Mouse (Mus musculus): ENCODE measurements at regions not wholly inside any gene's neighbourhood (a gene's known extent, or its start where the extent isn't known, plus 50 kb on each side); places are given as distances from the start of the nearest gene placed in this dataset.

DNA sequence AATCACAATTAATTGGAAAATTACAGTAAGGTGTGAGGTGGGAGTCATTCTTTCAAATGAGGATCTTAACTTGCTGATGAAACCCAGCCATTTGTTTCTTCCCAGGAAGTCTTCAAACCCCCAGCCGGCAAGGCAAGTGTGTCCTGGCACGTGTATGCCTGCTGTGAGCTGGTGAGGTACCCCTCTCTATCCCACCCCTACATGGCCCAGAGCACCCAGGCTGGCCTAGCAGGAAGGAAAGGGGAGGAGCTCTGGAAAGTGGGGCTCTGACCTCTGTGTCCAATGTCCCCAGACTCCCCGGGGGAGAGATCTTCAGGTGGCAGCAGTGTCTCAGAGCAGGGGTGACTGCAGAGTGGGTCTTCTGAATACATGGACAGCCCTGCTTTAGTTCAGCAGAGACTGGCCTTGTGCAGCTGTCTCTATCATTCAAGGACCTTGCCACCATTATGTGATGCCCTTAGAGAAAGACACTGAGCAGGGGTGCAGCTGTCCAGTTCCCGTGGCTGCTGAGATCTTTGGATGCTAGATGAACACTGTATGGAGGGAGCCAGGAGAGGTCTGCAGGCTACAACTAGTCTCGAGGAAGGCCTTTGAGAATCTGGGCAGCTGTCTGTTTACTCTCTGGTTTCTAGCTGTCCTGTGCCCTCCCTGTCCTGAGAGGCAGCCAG is 306.8 kb upstream of the Mki67 start:
- ATAC-seq (replicated peaks; ENCODE audit: insufficient number of reproducible peaks, low FRiP score, low TSS enrichment, poor library complexity, severe bottlenecking): no peak

DNA sequence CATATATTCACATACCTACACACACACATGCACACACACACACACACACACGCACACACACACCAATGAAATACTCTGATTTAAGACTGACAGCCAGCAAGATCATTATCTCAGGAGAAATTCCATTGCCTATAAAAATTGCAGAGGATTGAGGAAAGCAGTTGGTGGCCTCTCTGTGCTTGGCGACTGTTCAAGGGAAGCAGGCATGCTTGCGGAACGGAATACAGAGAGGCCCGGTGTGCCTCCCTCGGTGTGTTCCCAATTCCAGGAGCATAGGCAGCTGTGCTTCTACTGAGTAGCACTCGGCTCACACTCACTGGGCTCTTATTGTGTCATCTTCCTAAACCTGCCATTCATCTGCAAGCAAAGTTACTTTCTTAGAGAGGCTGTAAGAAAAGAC is 310.3 kb upstream of the Mki67 start:
- ATAC-seq (replicated peaks; ENCODE audit: insufficient number of reproducible peaks, low FRiP score, low TSS enrichment, poor library complexity, severe bottlenecking): no peak

DNA sequence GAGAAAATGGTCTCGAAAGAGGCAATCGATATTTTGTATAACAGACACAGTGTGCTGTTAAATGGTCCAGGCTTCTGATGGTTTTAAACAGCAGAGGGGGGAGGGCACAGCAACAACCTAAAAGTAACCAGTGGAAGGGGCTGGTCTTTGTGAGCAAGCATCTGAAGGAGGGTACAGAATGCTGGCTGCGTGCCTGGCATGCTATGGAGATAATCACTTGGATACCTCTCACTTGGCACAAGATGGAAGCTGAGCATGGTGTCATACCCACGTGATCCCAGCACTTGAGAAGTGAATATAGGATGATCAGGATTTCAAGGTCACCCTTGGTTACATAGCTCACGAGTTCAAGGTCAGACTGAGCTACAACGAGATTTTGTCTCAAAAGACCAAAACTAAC is 315.9 kb upstream of the Mki67 start:
- ATAC-seq (replicated peaks; ENCODE audit: insufficient number of reproducible peaks, low FRiP score, low TSS enrichment, poor library complexity, severe bottlenecking): no peak

DNA sequence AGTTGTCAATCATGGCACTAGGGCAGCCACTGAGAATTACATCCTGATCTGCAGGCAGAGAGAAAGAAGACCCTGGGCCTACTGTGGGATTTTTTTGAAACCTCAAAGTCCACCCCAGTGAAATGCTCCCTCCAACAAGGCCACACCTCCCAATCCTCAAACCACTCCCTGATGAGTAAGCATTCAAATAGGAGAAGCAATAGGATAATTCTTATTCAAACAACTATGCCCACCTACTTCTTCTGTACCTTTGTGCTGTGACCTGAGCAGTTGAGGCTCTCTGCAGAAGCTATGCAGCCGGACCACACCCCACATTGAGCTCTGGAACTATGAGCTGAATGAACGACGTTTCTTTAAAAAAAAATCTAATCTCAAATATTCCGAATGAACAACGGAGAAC is 317.4 kb upstream of the Mki67 start:
- ATAC-seq (replicated peaks; ENCODE audit: insufficient number of reproducible peaks, low FRiP score, low TSS enrichment, poor library complexity, severe bottlenecking): no peak

DNA sequence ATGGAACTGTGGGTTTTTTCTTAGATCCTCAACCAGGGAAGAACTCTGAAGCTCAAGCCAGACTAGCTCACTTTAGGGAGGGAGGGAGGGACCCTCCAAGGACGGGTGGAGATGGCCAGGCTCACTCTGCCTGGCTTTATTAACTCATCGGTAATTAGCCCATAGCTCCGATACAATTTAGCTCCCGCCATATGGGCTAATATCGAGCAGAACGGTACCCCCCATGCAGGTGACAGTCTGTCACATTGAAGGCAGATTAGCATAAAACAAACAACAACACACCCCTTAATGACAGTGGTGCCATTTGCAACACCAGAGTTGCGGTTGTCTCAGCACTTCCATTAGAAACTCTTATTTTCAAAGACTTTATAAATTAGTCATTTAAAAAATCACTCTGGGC is 319.6 kb upstream of the Mki67 start:
- no peak for ATAC-seq (replicated peaks; ENCODE audit: insufficient number of reproducible peaks, low FRiP score, low TSS enrichment, poor library complexity, severe bottlenecking)

DNA sequence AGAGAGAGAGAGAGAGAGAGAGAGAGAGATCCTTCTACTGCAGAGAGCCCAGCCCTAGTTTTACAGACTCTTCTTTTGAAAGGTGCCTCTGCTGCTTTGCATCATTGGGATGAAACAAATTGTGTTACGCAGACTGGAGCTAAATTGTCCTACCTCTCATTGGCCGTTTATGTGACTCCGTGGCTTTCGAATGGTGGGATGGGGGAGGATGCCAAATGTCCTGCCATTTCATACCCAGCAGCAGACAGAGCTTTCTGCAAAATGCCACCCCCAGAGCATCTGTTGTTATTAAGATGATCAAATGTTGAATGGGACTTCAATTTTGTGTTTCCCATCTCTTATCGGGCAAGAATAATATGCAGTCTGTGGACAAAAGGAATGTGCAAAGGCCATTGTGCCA is 321.9 kb upstream of the Mki67 start:
- ATAC-seq (replicated peaks; ENCODE audit: insufficient number of reproducible peaks, low FRiP score, low TSS enrichment, poor library complexity, severe bottlenecking): no peak

DNA sequence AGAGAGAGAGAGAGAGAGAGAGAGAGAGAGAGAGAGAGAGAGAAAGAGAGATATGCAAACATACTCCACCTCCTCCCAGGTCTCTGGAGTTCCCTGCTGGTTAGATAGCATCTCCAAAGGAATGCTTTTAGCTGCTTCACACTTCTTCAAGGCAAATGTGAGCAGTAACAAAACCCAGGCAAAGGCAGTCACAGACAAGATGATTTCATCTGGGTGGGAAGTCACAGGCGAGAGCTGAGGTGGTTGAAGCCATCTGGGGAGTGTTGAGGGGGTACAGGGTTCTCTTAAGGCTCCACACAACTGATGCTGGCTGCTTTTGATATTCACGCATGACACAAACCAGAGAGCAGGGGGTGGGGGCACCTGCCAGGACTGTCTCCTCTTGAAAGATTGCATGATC is 322.7 kb upstream of the Mki67 start:
- ATAC-seq (replicated peaks; ENCODE audit: insufficient number of reproducible peaks, low FRiP score, low TSS enrichment, poor library complexity, severe bottlenecking): no peak

DNA sequence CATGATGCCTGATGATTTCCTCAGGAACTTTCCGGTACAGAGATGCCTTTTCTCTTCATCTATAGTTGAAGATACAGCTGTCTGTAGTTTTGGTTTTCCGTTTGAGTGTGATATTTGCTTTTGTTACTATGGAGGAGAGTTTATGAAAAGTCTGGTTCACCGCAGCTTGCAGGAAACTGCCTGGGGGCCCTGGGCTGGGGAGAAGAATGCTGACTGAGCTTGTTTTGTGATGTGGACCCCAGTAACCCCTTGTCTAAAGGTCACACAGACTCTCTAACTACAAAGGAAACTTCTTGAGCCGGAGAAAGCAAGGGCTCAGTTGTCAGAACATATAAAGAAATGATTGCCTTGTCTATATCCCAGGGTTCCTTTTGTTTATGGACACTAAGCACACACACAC is 325.8 kb upstream of the Mki67 start:
- no peak for ATAC-seq (replicated peaks; ENCODE audit: insufficient number of reproducible peaks, low FRiP score, low TSS enrichment, poor library complexity, severe bottlenecking)

DNA sequence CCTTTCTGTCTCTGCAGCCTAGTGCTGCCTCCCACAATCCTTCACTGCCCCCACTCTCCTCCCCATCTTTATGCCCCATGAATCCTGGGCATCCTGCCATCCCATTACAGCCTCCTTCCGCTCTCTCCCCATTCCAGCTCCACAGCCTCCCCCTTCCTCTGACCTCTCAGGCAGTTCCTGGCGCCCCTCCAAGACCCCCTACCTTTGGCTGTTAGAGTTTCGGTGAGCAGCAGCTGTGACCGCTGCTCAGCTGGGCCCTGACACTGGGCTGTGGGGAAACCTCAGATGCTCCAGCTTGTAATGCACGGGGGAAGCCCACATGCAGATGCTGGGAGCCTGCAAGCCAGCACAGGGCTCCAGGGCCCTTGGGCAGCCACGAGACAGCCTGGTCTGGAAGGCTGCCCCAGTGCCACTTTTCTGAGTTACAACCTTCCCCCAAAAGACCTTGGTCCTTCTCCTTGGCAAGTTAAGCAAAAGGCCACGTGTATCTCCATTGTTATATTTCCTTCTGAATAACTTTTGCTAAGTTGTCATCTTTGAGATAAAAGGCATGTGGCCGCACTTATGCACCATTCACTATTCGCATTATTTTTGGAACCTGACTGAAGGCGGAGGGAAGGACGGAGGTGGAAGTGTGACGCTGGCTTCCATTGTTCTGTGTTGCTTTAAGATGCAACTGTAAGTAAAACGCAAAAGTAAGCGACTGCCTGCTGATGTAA is 330.6 kb upstream of the Mki67 start:
- ATAC-seq (replicated peaks; ENCODE audit: insufficient number of reproducible peaks, low FRiP score, low TSS enrichment, poor library complexity, severe bottlenecking): no peak

DNA sequence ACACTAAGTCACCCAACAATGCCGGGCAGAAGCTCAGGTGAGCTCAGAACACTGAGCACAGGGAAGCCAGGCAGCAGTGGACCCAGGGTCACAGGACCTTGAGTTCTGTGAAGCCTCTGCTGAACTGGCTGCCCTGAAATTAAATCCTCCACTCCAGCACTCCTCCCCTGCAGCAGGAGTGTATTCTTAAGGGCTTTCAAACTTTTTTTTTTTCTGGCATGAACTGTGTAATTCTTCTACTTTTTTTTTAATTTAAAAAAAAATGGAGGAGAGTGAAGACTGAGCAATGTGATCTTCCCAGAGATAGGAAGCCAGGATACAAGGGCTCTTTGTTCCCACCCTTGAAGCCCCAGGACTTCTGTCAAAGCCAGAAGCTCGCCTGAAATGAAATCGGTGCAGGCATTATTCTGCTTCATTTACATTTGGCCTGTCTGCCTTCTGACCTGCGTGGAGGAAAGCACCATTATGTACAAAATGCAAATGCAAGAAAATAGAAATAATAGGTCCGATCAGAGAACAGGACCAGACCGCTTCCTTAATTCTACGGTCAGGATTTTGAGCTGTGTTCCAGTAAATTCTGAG is 331.3 kb upstream of the Mki67 start:
- no peak for ATAC-seq (replicated peaks; ENCODE audit: insufficient number of reproducible peaks, low FRiP score, low TSS enrichment, poor library complexity, severe bottlenecking)

DNA sequence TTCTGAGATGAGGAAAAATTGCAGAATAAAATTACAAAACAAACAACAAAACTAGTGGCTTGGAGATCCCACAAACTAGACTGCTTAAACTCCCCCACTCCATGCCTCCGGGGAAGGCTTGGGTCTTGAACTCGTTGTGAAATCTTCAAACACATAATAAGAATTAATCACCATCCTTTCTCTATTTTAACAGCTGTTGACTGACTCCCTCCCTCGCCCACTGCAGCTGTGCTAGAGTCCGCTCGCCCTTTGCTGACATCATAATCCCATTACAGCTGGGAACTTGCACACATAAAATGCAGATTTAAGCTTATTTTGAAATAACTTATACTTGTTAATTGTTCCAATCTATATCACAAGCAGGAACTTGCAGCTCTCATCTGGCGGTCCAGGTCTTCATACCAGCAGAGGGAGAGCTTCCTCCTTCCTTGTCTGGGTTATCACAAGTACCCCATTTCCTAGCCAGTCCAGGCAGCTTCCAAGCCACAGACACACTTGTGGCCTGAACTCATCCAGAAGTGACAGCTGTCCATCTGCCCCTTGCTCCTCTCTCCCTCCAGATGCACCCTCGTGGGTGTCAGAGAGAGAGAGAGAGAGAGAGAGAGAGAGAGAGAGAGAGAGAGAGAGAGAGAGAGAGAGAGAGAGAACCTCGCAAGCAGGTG is 332.9 kb upstream of the Mki67 start:
- ATAC-seq (replicated peaks; ENCODE audit: insufficient number of reproducible peaks, low FRiP score, low TSS enrichment, poor library complexity, severe bottlenecking): no peak

DNA sequence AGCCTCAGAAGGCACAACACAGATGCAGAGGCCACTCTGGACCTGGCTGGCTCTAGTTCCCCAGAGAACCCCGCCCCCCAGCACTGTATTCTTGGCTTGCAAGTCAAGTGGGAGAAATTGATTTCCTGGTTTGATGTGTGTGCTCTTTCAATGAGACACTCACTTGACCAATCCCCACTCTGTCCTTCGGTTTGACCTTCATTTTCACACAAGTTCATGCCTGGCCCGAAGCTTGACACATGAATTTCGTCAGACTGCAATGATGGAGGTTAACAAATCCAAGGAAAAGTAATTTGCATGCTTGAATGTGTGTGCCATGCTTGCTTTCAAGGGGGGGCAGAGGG is 333.4 kb upstream of the Mki67 start:
- no peak for ATAC-seq (replicated peaks; ENCODE audit: insufficient number of reproducible peaks, low FRiP score, low TSS enrichment, poor library complexity, severe bottlenecking)

DNA sequence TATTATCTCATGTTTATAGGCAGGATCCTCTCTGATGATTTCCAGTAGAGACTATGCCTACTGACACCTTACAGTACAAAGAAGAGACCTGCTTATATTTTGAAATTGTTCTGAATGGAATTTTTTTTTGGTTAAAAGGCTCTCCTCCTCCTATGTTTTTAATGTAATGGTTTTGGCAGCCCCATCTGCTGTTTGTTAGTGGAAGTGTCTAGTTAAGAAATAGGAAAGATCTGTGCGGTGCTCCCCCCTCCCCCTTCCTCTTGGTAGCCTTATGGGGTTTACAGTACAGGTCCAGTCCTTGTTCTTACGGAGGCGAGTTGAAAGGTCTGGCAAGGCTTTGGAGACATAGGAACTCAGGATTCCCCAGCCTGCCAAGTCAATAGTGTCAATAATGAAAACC is 334.0 kb upstream of the Mki67 start:
- ATAC-seq (replicated peaks; ENCODE audit: insufficient number of reproducible peaks, low FRiP score, low TSS enrichment, poor library complexity, severe bottlenecking): no peak

DNA sequence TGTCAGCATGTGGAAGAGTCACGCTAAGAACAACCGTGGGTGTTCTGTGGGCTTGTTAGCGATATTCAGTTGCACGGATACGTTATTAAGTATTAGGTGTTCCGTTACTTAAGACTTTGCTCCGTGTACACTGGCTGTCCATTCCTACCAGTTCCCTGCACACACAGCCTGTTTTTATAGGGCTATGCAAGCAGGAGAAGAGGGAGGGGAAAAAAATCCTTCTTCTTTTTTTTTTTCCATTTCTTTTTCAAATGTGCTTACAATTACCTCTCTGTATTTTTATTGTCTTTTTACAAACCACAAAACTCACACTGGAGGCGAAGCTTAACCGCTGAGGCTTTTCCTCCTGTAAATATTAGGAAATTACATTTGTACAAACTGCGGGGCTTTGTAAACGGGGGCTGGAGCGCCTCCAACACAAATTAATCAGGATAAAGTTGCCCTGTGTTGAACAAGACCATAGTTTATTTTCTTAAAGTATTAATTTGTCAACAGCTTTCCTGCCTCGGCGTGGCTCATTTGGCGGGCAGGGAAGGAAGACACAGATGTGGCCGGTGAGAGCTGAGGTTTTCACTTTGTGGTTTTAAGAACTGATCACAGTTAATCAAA is 340.8 kb upstream of the Mki67 start:
- ATAC-seq (replicated peaks; ENCODE audit: insufficient number of reproducible peaks, low FRiP score, low TSS enrichment, poor library complexity, severe bottlenecking): no peak

DNA sequence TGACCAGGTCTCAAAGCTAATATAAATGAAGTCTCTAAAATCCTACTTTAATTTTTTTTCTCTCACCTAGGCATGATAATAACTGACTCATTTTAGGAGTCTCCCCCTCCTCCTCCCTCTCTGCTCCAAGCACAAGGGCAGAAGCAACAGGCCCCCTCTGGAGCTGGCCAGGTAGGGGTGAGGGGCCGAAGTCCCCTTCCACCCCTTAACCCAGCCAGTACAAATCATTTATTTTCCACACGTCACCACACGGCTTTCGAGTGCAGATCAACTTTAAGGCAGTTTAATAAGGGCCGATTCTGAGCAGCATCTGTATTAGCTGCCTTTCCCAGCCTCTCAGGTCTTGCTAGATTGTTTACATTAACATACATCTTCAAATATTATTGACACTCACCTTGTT is 342.2 kb upstream of the Mki67 start:
- ATAC-seq (replicated peaks; ENCODE audit: insufficient number of reproducible peaks, low FRiP score, low TSS enrichment, poor library complexity, severe bottlenecking): no peak

DNA sequence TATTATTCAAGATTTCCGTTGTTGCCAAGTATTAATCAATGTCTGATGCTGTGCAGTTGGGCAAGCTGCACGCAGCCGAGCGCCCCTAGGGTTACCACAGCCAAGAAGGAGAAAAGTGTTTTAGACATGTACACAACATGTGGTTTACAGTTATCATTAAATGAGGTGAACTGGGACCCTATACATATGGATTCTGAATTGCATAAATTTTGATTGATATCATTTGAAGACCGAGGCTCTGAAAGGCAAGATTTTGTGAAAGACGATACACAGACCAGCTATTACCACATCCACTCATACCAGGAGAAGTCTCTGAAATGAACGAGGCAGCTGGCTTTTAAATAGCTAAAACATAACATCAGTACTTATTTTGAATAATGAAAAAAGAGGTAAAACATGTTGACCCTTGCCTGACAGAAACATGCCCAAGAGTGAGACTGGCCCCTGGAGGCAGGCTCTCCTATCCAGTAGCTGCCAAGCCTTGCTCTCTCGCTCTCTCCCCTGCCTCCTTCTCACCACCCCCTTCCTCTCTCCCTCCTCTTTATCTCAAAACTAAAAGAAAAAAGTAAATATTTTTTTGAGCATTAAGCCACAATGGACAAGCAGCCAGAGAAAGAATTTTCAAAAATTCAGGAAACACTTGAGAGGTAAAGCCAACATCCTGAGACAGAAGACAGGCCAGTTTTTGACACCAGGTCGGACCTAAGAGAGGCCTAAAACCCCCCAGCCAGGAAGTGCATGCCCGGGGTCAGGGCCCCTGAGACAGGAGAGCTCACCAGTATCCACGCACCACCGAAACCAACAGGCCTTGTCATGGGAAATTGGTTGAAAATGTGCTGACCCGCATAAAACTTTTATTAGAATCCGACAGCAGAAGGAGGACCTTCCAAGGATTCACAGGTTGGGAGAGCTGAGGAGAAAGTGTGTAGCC is 342.9 kb upstream of the Mki67 start:
- no peak for ATAC-seq (replicated peaks; ENCODE audit: insufficient number of reproducible peaks, low FRiP score, low TSS enrichment, poor library complexity, severe bottlenecking)

DNA sequence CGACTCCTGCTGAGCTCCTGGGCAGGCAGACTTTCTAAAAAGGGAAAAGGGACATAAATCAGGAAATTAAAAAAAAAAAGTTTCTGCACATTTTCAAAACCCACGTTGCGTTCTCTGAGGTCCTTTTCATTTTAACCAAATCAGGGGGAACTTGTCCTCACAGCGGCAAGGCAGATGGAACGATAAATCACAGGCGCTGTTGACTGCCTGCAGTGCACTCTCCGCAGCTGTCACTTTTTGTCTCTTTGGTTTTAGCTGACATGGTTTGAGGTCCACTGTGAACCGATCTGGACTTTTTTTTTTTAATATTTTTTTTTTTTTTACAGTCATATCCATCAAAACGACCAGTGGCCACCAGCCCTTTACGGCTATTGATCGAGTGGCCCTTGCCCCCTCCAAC is 343.7 kb upstream of the Mki67 start:
- no peak for ATAC-seq (replicated peaks; ENCODE audit: insufficient number of reproducible peaks, low FRiP score, low TSS enrichment, poor library complexity, severe bottlenecking)

DNA sequence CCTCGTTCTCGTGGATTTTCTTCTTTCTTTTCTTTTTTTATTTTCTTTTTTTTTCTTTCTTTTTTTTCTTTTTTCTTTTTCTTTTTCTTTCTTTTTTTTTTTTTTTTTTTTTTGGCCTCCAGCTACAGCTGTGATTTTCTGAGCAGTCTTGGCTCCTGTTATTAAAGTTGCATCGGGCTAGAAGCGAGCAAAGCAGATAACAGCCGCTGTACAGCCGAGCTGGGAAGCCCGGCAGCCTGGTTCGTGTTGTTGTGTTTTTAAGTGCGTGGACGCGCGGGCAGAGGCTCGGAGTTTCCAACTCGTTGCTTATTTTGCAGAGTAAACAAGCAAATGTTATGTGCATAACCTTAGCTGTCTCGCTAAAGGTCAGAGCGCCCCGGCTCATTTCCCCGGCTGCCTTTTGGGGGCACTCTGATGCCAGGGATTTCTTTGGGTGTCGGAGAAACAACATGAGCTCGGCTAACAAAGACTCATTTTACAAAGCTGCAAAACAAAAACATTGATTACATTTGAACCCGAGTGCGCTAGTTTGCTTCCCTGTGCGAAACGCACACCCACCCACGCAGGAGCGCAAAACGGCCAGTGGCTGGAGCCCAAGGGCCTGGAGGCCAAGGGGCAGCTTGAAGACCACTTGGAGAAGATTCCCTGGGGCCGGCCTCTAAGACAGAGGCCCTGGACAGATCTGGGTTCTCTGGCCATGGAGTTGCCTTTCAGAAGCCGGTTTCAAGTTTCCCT is 344.3 kb upstream of the Mki67 start:
- no peak for ATAC-seq (replicated peaks; ENCODE audit: insufficient number of reproducible peaks, low FRiP score, low TSS enrichment, poor library complexity, severe bottlenecking)
